Mouse (Mus musculus) CD4-positive, CD25-positive, alpha-beta regulatory T cell, adult 9 weeks (primary cell): ENCODE measurements around the gene Chil4. TPM values are rescaled to one million over a fixed set of nuclear protein-coding genes. Genes with fewer than 3 reads are reported as not detected.

Source experiments
- polyA plus RNA-seq: library from polyadenylated mRNA; unstranded; fragments of 100-300 nt; shearing (Covaris generic); gene quantifications from one replicate; pipeline ENCODE4 v1.2.1, GENCODE M21; 2017

Gene Chil4
- polyA plus RNA-seq = 0.19 TPM

GRCm38 (mm10) chr3:106219407-106219806 lies at the start of gene Chil4:
Gene Chil4 (minus strand): TSS chr3:106219507.

GRCm38 (mm10) chr3:106167464-106167863 lies 51.8 kb downstream of the Chil4 start, which contains the start of gene Chil3:
Gene Chil3 (minus strand): TSS chr3:106167564.

Other genes starting within 250 kb of the Chil4 start
- 8.0 TPM for gene Ovgp1, start 245.8 kb downstream of the Chil4 start, polyA plus RNA-seq
- gene Pifo, start 204.9 kb downstream of the Chil4 start, polyA plus RNA-seq = 2.2 TPM
- 11.1 TPM for gene Chil5, start 186.7 kb downstream of the Chil4 start, polyA plus RNA-seq
- gene Chia1, start 106.3 kb downstream of the Chil4 start, polyA plus RNA-seq = not detected
- not detected for gene Chil3, start 51.9 kb downstream of the Chil4 start, polyA plus RNA-seq
- gene Chil6, start 186.7 kb upstream of the Chil4 start, polyA plus RNA-seq = 0.60 TPM